Mouse (Mus musculus) urinary bladder, postnatal 10 days (tissue): ENCODE results near the gene Gm4303.
"Not testable (repeated sequence)": the region's sequence is repeated elsewhere in the genome, so short reads cannot be mapped to it uniquely, and the experiment has no call there.

Experiments
- DNase-seq: peaks from one replicate; pipeline ENCODE4 v3.0.0; 2022; ENCODE audit warnings: low spot score

Gm4303 gene

DNA sequence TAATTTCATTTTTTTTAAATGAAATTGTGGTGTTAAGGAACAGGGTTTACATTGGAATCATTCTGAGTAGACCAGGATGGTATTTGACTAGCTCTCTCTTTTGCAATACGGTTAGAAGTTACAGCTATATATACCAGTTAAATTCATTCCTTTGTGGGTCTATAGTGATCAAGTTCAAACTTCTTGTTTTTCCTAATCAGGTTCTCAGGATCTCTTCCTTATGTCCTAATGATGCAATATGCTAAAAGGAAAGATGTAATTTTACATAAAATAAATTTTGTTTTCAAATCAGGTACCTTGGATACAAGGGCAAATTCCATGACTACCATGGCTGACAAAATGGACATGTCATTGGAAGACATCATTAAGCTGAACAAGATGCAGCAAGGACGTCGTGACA, at the start of gene Gm4303:
Gene Gm4303 (plus strand): TSS at position 301 of the 400 bp plus-strand sequence.
- DNase-seq, result not testable (repeated sequence)

DNA sequence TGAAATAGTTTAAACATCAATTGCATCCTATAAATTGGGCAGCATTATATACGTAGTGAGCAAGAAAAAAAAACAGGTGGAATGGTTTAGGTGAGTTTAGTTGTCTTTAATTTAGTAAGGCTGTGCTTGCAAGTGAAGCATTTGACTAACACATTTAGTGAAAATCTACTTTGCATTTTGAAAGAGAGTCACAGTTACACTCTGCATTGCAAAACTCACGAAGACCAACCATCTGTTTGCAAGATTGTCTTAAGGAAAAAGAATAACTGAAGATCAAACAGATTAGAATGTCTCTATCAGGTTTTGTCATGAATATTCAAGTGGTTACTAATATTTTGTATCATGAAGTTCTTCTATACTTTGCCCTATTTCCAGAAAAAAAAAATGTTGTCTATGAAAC, 49.7 kb upstream of the Gm4303 start:
- no peak for DNase-seq

DNA sequence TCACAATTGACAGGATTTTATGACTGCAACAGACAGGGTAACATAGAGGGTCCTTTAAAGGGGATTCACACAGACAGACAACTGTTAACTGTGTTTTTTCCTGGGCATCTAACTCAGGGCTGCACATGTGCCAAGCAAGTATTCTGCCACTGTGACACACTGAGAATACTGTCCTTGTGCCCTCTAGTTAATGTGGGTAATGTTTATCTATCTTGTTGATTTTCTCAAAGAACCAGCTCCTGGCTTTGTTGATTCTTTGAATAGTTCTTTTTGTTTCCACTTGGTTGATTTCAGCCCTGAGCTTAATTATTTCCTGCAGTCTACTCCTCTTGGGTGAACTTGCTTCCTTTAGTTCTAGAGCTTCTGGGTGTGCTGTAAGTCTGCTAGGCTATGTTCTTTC, 45.7 kb upstream of the Gm4303 start:
- DNase-seq, result not testable (repeated sequence)

DNA sequence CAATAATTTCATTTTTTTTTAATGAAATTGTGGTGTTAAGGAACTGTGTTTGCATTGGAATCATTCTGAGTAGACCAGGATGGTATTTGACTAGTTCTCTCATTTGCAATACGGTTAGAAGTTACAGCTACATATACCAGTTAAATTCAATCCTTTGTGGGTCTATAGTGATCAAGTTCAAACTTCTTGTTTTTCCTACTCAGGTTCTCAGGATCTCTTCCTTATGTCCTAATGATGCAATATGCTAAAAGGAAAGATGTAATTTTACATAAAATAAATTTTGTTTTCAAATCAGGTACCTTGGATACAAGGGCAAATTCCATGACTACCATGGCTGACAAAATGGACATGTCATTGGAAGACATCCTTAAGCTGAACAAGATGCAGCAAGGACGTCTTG, 10.4 kb upstream of the Gm4303 start, which contains the start of gene Gm4301:
Gene Gm4301 (plus strand): TSS at position 301 of the 400 bp plus-strand sequence.
- DNase-seq, result not testable (repeated sequence)

DNA sequence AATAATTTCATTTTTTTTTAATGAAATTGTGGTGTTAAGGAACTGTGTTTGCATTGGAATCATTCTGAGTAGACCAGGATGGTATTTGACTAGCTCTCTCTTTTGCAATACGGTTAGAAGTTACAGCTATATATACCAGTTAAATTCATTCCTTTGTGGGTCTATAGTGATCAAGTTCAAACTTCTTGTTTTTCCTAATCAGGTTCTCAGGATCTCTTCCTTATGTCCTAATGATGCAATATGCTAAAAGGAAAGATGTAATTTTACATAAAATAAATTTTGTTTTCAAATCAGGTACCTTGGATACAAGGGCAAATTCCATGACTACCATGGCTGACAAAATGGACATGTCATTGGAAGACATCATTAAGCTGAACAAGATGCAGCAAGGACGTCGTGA, 5.2 kb upstream of the Gm4303 start, which contains the start of gene Gm4302:
Gene Gm4302 (plus strand): TSS at position 301 of the 400 bp plus-strand sequence.
- DNase-seq, result not testable (repeated sequence)

DNA sequence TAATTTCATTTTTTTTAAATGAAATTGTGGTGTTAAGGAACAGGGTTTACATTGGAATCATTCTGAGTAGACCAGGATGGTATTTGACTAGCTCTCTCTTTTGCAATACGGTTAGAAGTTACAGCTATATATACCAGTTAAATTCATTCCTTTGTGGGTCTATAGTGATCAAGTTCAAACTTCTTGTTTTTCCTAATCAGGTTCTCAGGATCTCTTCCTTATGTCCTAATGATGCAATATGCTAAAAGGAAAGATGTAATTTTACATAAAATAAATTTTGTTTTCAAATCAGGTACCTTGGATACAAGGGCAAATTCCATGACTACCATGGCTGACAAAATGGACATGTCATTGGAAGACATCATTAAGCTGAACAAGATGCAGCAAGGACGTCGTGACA, 5.0 kb downstream of the Gm4303 start, which contains the start of gene Gm4305:
Gene Gm4305 (plus strand): TSS at position 301 of the 400 bp plus-strand sequence.
- not testable (repeated sequence) for DNase-seq

DNA sequence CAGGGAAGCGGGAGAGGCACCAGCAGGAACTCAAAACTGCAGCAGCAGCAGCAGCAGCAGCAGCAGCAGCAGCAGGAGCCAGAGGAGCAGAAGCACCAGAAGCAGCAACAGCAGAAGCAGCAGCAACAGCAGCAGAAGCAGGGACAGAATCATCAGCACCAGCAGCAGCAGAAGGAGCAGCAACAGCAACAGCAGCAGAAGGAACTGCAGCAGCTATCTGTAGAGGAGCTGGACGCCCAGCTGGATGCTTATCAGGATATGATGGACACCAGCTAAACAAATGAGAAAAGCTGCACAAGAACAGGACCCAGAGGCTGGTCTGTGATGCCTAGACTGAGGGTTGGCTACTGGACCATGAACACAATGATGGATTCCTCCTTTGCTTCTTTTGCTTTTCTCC, 11.1 kb downstream of the Gm4303 start:
- DNase-seq, result not testable (repeated sequence)

DNA sequence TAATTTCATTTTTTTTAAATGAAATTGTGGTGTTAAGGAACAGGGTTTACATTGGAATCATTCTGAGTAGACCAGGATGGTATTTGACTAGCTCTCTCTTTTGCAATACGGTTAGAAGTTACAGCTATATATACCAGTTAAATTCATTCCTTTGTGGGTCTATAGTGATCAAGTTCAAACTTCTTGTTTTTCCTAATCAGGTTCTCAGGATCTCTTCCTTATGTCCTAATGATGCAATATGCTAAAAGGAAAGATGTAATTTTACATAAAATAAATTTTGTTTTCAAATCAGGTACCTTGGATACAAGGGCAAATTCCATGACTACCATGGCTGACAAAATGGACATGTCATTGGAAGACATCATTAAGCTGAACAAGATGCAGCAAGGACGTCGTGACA, 15.3 kb downstream of the Gm4303 start, which contains the start of gene Gm4307:
Gene Gm4307 (plus strand): TSS at position 301 of the 400 bp plus-strand sequence.
- DNase-seq, result not testable (repeated sequence)

DNA sequence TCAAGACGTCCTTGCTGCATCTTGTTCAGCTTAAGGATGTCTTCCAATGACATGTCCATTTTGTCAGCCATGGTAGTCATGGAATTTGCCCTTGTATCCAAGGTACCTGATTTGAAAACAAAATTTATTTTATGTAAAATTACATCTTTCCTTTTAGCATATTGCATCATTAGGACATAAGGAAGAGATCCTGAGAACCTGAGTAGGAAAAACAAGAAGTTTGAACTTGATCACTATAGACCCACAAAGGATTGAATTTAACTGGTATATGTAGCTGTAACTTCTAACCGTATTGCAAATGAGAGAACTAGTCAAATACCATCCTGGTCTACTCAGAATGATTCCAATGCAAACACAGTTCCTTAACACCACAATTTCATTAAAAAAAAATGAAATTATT, 36.7 kb downstream of the Gm4303 start, which contains the start of gene Gm4312:
Gene Gm4312 (minus strand): TSS at position 101 of the 400 bp plus-strand sequence.
- DNase-seq, result not testable (repeated sequence)
